Mouse (Mus musculus) cerebellum, postnatal 4 days (tissue): ENCODE data around the gene Bsn.
A peak's percentile ranks its signal among the peaks of the same experiment; 100 is the strongest.

ENCODE experiments used
- DNase-seq, 2 experiments: peaks; one replicate each; pipeline ENCODE4 v3.0.0; 2022; ENCODE audit warnings: low spot score in 2 of 2, mixed read lengths in 1 of 2

Bsn gene

DNA sequence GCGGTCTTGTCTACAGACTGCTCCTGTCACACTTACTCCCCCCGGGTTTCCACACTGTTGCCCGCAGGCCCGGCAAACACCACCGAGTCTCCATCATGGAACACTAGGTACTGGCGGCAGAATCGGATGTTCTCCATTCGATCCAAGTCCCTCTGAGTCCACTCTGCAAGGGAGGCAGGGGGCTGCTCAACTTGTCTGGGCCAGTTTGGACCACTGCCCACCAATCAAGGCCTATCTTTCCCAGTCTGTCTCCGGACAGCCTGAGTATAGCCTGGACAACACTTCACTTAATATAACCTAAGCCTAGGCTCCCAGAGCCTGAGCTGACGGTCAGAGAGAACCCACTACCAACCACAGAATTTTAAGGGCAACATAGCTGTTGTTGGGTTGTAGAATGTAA, 96.6 kb downstream of the Bsn start:
- DNase-seq = no peak

DNA sequence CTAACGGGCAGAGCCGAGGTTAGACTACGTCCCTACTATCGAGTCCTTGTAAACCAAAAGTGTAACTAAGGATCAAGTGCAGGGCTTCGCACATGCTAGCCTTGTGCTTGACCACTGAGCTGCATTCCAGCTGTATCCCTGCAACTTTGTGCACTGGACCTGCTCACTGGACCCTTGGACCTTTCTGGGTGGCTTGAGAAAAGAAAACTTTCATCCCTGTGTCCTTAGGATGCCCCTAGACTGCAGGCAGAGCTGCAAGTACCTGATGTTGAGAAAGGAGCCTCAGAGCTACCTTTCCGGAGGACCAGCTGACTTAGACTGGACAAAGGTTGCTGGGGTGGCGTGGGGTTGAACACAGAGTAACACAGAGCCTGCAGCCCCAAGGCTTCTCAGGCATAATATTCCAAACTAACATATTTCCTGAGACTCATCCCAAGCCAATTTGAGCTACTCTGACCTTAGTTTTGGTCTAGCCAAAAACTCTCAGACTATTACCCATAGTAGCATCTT, 99.5 kb downstream of the Bsn start:
- no peak for DNase-seq

DNA sequence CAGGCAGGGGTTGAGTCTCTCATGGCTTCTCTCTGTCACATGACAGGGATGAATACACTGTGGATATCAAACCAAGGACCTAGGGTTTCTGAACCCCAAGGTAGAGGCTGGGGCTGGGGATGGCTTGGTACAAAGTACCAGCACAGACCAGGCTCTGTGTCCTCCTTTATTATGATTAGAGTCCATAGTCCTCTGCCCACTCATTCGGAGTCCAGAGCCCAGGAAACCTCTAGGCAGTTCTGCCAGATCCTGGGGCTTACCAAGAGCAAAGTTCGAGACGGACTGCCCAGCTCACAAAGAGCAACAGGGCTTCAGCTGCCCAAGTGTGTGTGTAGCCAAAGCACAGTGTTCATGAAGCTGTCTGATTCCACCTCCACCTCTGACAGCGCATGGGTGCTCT, 104.9 kb downstream of the Bsn start:
- no peak for DNase-seq

DNA sequence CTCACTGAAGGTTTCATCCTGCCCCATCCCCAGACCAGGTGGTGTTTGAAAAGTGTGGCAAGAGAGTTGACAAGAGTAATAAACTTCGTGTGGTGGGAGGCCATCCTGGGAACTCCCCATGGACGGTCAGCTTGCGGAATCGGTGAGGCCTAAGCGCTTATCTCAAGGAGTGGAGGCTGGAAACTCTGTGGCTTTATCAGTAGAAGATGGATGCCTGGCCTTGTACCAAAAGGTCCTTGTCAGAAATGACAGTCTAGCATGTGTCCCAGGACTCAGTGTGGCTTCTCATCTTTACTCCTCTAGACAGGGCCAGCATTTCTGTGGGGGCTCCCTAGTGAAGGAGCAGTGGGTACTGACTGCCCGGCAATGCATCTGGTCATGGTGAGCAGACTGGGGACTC, 106.6 kb downstream of the Bsn start:
- DNase-seq = no peak

DNA sequence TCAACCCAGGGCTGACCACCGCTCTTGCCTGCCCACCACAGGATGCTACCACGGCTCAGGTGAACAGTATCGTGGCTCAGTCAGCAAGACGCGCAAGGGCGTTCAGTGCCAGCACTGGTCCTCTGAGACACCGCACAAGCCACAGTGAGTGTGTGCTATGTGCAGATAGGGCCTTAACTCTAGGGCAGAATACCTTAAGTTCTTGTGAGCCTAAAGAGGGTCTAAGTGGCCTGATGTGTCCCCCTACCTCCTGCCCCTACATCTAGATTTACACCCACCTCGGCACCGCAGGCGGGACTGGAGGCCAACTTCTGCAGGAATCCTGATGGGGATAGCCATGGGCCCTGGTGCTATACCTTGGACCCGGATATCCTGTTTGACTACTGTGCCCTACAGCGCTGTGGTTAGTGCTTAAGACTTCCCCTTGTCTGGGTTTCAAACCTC, 107.2 kb downstream of the Bsn start, which contains the start of gene Rnf123:
Gene Rnf123, minus strand, starts transcription at position 359 of the 444 bp plus-strand sequence.
- no peak for DNase-seq

DNA sequence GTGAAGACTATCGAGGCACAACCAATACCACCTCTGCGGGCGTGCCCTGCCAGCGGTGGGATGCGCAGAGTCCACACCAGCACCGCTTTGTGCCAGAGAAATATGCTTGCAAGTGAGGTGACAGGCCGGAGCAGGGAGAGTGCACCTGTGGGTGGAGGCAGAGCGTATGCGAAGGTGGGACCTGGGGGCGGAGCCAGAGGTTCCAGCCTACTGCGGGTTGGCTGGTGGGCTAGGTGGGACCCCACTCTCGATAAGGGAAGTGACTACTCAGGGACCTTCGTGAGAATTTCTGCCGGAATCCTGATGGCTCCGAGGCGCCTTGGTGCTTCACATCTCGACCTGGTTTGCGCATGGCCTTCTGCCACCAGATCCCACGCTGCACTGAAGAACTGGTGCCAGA, 107.6 kb downstream of the Bsn start:
- DNase-seq = no peak

DNA sequence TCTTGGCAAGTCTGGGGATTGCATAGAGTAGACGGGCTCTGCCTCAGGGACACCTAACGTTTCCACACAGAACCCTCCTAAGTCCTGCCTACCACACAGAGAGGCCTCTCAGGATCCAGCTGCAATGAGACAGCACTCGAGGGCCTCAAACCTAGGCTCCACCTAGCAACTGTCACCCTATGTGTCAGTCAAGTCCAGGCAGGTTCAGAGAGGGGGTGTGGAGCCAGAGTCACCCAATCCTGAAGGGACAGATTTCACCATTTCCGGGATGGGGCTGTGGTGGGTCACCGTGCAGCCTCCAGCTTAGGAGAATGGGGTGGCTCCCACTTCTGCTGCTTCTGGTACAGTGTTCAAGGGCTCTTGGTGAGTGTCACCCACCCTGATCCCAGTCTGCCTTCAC, 110.0 kb downstream of the Bsn start, which contains the start of gene Mst1:
Gene Mst1, plus strand, starts transcription at position 269 of the 400 bp plus-strand sequence.
- no peak for DNase-seq

DNA sequence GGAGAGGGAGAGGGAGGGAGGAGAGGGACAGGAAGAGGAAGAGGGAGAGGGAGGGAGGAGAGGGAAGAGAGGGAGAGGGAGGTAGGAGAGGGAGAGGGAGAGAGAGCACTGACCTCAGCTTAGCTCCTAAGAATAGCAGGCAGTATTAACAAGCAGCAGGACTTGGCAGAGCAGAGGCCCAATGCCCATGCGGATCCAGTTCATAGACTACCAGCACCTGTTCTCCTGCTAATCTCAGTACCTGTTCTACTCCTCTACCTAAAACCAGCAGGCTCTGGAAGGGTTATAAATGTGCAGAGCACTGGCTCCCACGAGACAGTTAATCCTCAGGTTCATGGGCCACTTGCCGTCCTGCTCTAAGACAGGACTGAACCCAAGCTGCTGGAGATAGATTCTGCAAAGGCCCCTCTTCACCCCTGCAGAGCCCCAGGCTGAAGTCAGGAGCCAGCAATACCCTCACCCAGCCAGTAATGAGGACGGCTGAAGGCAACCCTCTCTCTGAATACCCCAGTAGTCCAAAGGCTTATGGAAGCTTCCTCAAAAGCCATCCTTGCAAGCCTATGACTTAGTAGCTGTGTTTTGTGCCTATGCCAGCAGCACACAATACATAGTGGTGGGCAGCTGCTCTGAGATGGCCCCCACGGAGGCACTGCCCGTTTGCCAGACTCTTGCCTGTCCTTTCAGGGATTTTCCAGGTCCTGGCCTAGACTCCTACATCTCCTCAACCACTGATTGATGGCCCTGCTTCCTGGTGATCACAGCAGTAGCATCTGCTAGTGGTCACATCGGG, 116.8 kb downstream of the Bsn start:
- DNase-seq = no peak

DNA sequence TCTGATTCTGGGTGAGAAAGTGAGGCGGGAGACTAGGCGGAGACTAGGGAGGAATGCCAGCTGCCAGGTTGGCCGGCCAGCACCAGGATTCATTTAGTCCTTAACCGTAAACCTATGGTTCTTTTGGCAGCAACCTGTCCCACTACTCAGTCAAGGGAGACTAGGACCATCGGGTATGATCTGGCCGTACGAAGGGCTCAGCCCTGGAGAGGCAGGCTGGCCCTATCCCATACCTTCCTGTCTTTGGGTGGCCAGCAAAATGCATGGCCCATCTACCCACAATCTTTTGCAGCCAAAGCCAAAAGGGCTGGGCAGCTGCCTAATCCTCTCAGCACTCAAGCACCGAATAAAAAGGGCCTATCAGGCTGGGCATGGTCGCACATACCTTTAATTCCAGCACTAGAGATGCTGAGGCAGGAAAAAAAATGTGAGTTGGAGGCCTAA, 117.7 kb downstream of the Bsn start:
- no peak for DNase-seq

DNA sequence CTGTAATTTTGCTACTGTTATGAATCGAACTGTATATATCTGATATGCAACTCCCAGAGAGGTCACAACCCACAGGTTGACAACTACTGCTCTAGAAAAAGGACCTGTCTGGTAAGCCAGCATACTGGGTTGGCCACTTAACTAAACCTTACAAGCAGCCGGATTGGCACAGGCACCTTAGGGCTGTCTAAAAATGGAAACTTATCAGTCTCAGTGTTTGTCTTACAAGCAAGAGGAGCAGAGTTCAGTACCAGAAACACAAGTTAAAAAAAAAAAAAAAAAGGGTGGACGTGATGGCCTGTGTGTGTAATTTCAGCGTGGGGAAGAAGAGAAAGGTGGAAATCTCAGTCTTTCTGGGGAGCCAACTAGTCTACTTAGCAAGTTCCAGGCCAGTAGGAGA, 118.4 kb downstream of the Bsn start:
- no peak for DNase-seq

DNA sequence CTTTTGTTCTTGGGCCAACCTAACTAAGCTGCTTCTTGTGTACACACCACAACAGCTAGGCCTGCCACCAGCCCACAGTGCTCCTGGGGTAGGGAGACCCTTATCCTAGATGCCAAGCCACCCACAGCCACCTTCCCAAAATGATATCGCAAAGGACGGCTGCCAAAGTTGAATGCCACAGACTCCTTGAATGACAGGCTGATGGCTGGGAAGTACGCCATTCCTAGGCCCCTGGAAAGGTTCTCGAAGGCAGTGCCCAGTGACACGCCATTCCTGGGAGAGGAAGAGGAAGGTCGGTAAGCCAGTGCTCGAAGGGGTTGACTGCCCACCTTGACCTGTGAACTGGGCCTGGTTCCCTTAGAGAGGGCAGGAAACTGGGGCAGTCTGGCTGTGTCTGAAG, 120.7 kb downstream of the Bsn start:
- DNase-seq = no peak

DNA sequence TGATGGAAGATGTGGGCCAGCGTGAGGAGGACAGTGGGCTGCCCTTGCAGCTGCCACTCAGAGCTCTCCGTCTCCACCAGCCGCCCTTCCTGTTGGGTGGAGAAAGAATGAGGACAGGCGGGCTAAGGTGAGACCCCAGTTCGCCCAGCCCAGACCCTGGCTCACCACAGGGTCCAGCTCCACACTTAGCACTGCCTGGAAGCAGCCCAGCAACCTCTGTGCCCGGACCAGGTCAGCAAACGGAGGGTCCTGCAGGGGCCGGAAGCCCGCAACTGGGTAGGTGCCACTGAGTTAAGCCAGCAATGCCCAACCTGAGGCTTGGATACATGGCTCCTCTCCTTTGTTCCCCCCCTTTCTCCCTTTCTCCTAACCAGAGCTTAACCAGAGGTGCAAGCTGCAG, 121.2 kb downstream of the Bsn start:
- DNase-seq = no peak

DNA sequence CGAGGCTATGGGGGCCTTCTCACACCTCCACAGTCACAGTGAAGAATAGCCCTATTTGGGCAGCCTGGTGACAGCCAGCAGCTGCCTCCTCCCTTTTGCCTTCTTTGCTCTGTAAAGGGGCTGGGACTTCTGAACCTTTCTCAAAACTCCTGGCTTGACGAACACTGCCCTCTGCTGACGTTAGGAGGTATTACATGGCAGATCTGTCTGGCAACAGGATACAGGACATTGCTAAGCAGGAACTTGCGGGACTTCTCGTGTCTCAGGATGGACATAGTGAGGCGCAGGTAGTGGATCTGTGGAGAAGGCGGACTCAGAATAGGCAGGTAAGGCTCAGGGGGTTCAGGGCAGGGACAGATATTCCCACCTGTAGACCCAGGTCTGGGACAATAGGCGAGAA, 122.3 kb downstream of the Bsn start:
- peak; percentile 72 to 88 for DNase-seq

DNA sequence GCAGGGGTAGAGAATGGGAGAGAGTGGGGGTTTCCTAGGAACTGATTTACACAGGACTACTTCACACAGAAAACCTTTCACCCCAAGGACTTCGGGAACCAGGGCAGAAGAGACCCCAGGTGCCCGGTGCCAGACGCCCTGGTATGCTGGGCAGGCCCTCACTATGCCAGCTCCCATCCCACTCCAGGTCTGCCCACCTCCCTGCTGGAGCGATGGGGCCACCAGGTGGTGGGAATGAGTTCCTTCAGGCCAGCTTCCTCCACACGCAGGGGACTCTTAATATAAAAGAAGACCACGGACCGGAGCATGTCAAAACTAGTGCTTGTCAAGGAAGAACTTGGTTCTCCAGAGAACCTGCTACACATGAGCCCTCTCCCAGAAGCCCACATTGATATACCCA, 123.0 kb downstream of the Bsn start:
- no peak for DNase-seq

DNA sequence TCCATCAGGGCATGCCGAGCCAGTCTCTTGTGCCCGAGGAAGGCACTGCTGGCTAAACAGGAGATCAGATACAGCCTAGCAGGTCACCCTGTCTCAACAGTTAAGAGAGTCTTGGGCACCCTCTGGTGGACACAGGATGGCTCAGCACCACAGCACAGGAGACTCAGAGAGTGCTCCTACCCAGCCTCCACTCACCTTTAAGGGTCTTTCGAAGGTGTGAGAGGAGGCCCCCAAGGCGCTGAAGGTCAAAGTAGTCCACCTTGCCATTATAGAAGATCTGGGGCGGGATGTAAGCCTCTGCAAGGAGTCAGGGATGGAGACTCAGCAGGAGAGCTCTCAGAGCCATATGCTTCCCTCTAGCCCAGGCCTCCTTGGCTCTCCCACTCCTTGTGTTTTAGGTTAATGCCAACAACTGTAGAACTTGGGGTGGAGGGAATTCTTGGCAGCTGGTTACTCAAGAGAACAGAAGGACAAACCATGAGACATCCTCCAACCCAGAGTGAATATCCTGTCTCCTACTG, 124.6 kb downstream of the Bsn start:
- DNase-seq = peak in 1 of 2 experiments; percentile 67

DNA sequence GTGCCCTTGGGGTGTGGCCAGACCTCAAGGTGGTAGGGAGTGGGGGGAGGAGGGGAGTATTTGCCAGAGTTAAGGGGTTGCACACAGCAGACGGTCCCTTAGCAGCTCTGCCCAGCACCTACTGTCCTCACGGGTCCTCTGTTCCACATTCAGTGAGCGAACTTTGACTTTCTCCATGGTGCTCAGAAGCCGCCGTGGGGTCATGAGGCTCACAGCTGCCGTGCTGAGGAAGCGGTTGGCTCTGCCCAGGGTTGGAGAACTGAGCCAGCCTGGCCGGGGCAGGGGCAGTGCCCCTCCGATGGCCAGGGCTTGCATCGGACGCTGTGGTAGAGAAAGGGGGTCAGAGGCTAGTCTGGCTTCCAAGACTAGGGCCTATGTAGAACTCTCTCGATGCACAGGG, 126.8 kb downstream of the Bsn start:
- no peak for DNase-seq

DNA sequence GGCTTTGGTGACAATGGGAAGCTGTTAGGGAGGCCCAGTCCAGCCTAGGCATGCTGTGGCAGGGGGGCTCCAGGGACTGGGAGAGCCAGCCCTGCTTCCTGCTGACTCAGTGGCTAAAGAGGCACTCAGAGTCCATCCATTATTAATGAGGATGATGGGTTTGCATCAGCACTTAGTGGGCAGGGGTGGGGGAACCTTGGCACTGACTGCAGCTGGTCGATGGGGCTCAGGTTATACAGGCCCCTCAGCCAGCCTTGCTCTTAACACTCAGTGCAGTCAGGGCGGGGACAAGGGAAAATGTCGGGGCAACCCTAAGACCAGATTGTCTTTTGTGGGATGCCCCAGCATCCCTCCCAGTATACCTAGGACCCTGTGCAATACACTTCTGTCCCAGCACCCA, 128.0 kb downstream of the Bsn start:
- no peak for DNase-seq

DNA sequence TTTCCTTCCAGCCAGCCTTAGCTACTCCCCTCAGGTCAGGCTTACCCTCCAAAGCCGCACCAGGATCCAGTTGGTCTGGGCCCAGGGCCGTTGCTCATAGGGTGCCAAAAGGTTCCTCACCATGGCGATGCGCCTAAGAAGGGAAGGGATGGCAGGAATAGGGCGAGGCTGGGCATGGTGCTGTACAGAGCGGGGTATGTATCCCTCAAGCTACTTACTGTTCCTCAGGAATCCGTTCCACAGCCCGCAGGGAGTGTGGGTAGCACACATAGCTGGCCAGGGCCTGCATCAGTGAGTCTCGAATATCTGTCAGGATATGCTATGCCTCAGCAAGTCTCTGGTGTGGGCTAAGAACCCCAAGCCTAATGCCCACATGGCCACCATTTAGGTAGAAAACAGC, 131.9 kb downstream of the Bsn start:
- no peak for DNase-seq

DNA sequence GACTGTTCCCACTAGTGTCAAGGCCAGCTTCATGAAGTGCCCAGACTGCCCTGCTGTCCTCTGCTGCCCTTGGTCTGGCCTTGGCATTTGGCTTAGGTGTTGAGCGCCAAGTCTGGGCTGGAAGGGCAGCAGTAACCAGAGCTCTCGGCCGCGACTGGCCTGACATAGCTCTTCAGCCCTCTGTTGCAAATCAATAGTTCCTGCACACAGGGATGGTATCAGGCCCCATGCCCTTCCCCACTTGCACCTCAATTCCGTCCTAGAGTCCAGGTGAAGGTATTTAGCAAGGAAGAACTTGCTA, 133.0 kb downstream of the Bsn start:
- no peak for DNase-seq

DNA sequence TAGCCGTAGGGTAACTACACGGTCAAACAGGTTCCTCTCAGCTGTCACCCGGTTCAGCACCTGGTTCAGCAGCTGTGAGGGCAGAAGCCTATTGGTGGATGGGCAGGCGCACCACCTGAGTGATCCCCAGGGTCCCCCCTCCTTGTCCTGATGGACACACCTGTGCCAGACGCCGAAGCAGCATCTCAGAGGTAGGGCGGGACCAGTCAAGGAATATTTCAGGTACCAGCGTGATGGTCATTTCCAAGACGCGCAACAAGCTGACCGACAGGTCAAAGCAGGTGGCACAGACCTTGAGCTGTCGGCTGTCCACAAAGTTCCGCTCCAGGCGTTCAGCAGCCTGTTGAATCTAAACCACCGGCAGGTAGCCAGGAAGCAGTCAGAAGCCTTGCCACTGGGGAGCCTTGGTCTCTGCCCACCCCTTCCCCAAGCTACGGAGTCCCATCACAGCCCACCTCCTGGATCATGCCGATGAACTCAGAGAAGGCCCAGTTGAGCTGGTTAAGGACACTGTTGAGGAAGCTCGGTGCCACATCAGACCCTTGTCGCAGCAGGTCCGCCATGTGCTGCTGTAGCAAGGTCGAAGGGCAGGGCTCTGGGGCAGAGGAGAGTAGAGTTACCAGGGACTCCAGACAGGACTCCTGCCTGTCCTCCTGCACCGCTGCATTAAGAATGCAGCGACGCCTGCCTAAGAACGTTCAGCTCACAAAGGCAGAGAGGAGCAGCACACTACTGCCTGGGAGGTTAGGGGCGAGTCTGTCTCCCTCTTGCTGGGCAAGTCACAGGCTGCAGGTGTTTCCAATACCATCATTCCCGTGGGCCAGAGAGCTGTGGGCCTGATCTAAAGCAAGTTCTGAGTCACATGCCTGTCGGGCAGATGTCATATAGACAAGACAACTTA, 133.6 kb downstream of the Bsn start:
- DNase-seq = no peak

DNA sequence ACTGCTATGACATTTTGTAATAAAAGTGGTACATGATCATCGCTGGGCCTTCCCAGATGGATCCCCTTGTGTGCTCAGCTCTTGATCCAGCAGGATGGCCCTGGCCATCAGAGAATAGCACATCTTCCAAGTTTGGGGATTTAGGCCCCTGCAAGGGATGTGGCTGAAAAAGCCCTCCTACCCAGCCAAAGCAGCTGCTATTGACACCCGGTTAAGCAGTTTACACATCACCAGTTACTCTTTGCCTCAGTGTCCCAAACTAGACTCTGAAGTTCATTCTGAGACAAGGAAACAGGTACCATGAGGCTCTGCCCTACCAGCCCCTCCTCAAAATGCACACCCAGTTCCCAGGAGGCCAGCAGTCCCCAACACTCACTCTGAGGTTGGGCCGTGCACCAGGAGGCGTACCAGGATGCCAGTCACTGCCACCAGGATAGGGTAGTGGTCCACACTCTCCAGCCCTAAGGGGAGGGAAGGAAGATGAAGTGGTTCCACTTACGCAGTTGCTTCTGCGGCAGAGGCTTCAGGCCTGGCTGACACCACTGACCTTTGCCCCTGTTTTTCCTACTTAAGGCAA, 134.4 kb downstream of the Bsn start:
- DNase-seq = no peak

DNA sequence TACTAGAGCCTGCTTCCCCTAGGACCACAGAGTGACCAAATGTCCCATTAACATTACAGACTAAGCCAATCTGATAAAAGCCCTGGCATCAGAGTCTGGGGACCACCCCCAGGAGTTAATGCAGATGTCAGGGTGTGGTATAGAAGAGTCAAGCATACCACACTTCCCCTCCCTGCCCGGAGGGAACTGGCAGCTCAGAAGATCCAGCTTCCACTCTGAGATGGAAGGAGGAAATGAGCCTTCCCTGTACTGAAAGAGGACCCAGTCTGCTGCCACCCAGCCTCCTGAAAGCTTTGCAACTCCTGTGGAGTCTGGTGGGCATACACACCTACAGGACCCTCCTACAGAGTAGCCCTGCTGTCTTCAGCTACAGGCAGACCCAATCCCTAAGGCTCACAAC, 135.1 kb downstream of the Bsn start:
- DNase-seq = no peak
